Mouse (Mus musculus) heart, embryonic 14.5 days (tissue): ENCODE measurements around the gene Patj. TPM values are rescaled to one million over a fixed set of nuclear protein-coding genes. Genes with fewer than 3 reads are reported as not detected.

Experiments used
- ATAC-seq: fragments of 200-750 bp; cut with Nextera tagmentation; 2 replicates; pipeline ENCODE4 v1.8.0; 2017; ENCODE audit warnings: low read depth, moderate TSS enrichment; ENCODE audit not compliant: insufficient number of reproducible peaks, insufficient read depth, low FRiP score
- H3K27ac ChIP-seq, 2 experiments: fragments of 200-500 bp in 1 of 2; fragments of 300-500 bp in 1 of 2; sonication (generic) in 1 of 2; replicated peaks in 1 of 2; 2 replicates each; pipeline ENCODE4 v1.5.1; 2012 to 2014; ENCODE audit warnings: low read depth in 2 of 2, low read length in 2 of 2, control low read depth in 1 of 2, mild to moderate bottlenecking in 1 of 2, mixed read lengths in 1 of 2; ENCODE audit not compliant: control insufficient read depth in 1 of 2, insufficient read depth in 1 of 2
- H3K27me3 ChIP-seq: fragments of 300-500 bp; sonication (generic); 2 replicates; pipeline ENCODE4 v1.6.1; 2014; ENCODE audit warnings: mild to moderate bottlenecking, low read length, control low read depth; ENCODE audit not compliant: control insufficient read depth, insufficient read depth
- H3K36me3 ChIP-seq: fragments of 300-500 bp; sonication (generic); 2 replicates; pipeline ENCODE4 v1.6.1; 2014; ENCODE audit warnings: mild to moderate bottlenecking, control low read depth, low read length, mixed read lengths; ENCODE audit not compliant: control insufficient read depth, insufficient read depth
- H3K4me1 ChIP-seq, 2 experiments: fragments of 200-500 bp in 1 of 2; fragments of 300-500 bp in 1 of 2; sonication (generic) in 1 of 2; 2 replicates each; pipeline ENCODE4 v1.6.1; 2012 to 2014; ENCODE audit warnings: low read length in 2 of 2, control low read depth in 1 of 2, mixed read lengths in 1 of 2; ENCODE audit not compliant: control insufficient read depth in 2 of 2, insufficient read depth in 2 of 2
- H3K4me2 ChIP-seq: fragments of 300-500 bp; sonication (generic); 2 replicates; pipeline ENCODE4 v1.6.1; 2014; ENCODE audit warnings: mild to moderate bottlenecking, low read length
- H3K4me3 ChIP-seq, 2 experiments: fragments of 200-500 bp in 1 of 2; fragments of 300-500 bp in 1 of 2; sonication (generic) in 1 of 2; 2 replicates each; pipeline ENCODE4 v1.5.1; 2012 to 2014; ENCODE audit warnings: low read length in 2 of 2, mild to moderate bottlenecking in 2 of 2, control low read depth in 1 of 2, low read depth in 1 of 2, moderate library complexity in 1 of 2; ENCODE audit not compliant: control insufficient read depth in 1 of 2, insufficient read depth in 1 of 2
- H3K9ac ChIP-seq: fragments of 300-500 bp; sonication (generic); 2 replicates; pipeline ENCODE4 v1.6.1; 2014; ENCODE audit warnings: mild to moderate bottlenecking, low read length
- H3K9me3 ChIP-seq: fragments of 300-500 bp; sonication (generic); 2 replicates; pipeline ENCODE4 v1.6.1; 2016; ENCODE audit warnings: low read length, control low read depth; ENCODE audit not compliant: control insufficient read depth
- WGBS: fragments of 180-500 bp; shearing (Covaris S2); extraction: QIAGEN DNeasy Blood & Tissue Kit; methylation state at CpG from one replicate; pipeline ENCODE4 v1.1.7; 2014; 5-methylcytosine and 5-hydroxymethylcytosine counted together
- polyA plus RNA-seq: library from polyadenylated mRNA; unstranded; fragments of >200 nt; fragmentation: Nextera tagmentation; extraction: Ambion mirVana; gene quantifications from 2 replicates; pipeline ENCODE4 v1.2.1, GENCODE M21; 2014

The Patj gene
- polyA plus RNA-seq, 1 experiment from 2014 or later: 11.2 TPM

- no peaks in the 10 kb centered on the region for H3K27me3 ChIP-seq
- no peaks in the 10 kb centered on the region for H3K4me1 ChIP-seq
- no peak overlapping the region for H3K27ac ChIP-seq
- peaks cover 9% of the 10 kb centered on the region; the same call in 1 of the 2 replicates for H3K36me3 ChIP-seq
- no peaks in the 10 kb centered on the region for H3K9me3 ChIP-seq
- 86% methylated on average over 4 of the region's 4 CpGs for WGBS
- no peak overlapping the region for H3K4me2 ChIP-seq
- H3K4me3 ChIP-seq: no peak overlapping the region
- ATAC-seq: no peak
- no peak overlapping the region for H3K9ac ChIP-seq
Measured at GRCm38 (mm10) chr4:98498341-98498740, 102.8 kb downstream of the Patj start.

GRCm38 (mm10) chr4:98500182-98500581 is 104.6 kb downstream of the Patj start:
- WGBS: 68% methylated on average over 5 of the region's 5 CpGs
- no peaks in the 10 kb centered on the region for H3K4me1 ChIP-seq
- no peak overlapping the region for H3K4me2 ChIP-seq
- no peak overlapping the region for H3K9ac ChIP-seq
- no peak overlapping the region for H3K4me3 ChIP-seq
- no peaks in the 10 kb centered on the region for H3K27me3 ChIP-seq
- no peak for ATAC-seq
- peaks cover 9% of the 10 kb centered on the region; the same call in 1 of the 2 replicates for H3K36me3 ChIP-seq
- no peaks in the 10 kb centered on the region for H3K9me3 ChIP-seq
- H3K27ac ChIP-seq: no peak overlapping the region

- H3K4me1 ChIP-seq: no peaks in the 10 kb centered on the region
- peaks cover 9% of the 10 kb centered on the region; the same call in 1 of the 2 replicates for H3K36me3 ChIP-seq
- ATAC-seq: no peak
- H3K27ac ChIP-seq: no peak overlapping the region
- no peak overlapping the region for H3K9ac ChIP-seq
- no peak overlapping the region for H3K4me2 ChIP-seq
- H3K27me3 ChIP-seq: no peaks in the 10 kb centered on the region
- WGBS: 90% methylated on average over 2 of the region's 2 CpGs
- no peaks in the 10 kb centered on the region for H3K9me3 ChIP-seq
- no peak overlapping the region for H3K4me3 ChIP-seq
Measured at GRCm38 (mm10) chr4:98500875-98501274, 105.3 kb downstream of the Patj start.

GRCm38 (mm10) chr4:98504743-98505142 is 109.2 kb downstream of the Patj start:
- no peak for ATAC-seq
- Histone ChIP-seq H3K27me3 (no peaks in the 10 kb centered on the region), H3K4me2 (no peak overlapping the region), H3K4me1 (peaks cover 6 to 8% of the 10 kb centered on the region in 2 experiments; a peak in 1 of 4 replicates), H3K36me3 (0 out of 2 replicates have a peak, but pooled peaks cover 3% of the 10 kb centered on the region), H3K4me3 (no peak overlapping the region), H3K27ac (no peak overlapping the region), H3K9ac (no peak overlapping the region), H3K9me3 (no peaks in the 10 kb centered on the region)
- 66% methylated on average over 3 of the region's 3 CpGs for WGBS

- H3K27ac ChIP-seq: no peak overlapping the region
- H3K9ac ChIP-seq: no peak overlapping the region
- no peak overlapping the region for H3K4me3 ChIP-seq
- no peak overlapping the region for H3K4me2 ChIP-seq
- peaks cover 17 to 20% of the 10 kb centered on the region in 2 experiments for H3K4me1 ChIP-seq
- no peaks in the 10 kb centered on the region for H3K9me3 ChIP-seq
- 75% methylated on average over 11 of the region's 11 CpGs for WGBS
- ATAC-seq: no peak
- no peaks in the 10 kb centered on the region for H3K27me3 ChIP-seq
- H3K36me3 ChIP-seq: 0 out of 2 replicates have a peak, but pooled peaks cover 3% of the 10 kb centered on the region
Measured at GRCm38 (mm10) chr4:98508471-98509271, 113.1 kb downstream of the Patj start.

- Histone ChIP-seq H3K4me2 (no peak overlapping the region), H3K9me3 (no peaks in the 10 kb centered on the region), H3K4me1 (peaks cover 17 to 20% of the 10 kb centered on the region in 2 experiments), H3K36me3 (0 out of 2 replicates have a peak, but pooled peaks cover 3% of the 10 kb centered on the region), H3K27ac (no peak overlapping the region), H3K9ac (no peak overlapping the region), H3K27me3 (no peaks in the 10 kb centered on the region), H3K4me3 (no peak overlapping the region)
- ATAC-seq: no peak
- 82% methylated on average over 5 of the region's 5 CpGs for WGBS
Measured at GRCm38 (mm10) chr4:98509939-98510338, 114.4 kb downstream of the Patj start.

- peak overlapping the region; percentile 22 for H3K4me2 ChIP-seq
- H3K4me3 ChIP-seq: no peak overlapping the region
- 25% methylated on average over 2 of the region's 2 CpGs for WGBS
- no peak overlapping the region for H3K9ac ChIP-seq
- peak; percentile 83 for ATAC-seq
- H3K9me3 ChIP-seq: no peaks in the 10 kb centered on the region
- H3K4me1 ChIP-seq: peaks cover 17 to 20% of the 10 kb centered on the region in 2 experiments
- 0 out of 2 replicates have a peak, but pooled peaks cover 5% of the 10 kb centered on the region for H3K36me3 ChIP-seq
- no peaks in the 10 kb centered on the region for H3K27me3 ChIP-seq
- peak overlapping the region; percentile 83 to 90 for H3K27ac ChIP-seq
Measured at GRCm38 (mm10) chr4:98511296-98511695, 115.7 kb downstream of the Patj start.
